ENCODE assay signal across 13 mouse cellular contexts in the genomic region with DNA sequence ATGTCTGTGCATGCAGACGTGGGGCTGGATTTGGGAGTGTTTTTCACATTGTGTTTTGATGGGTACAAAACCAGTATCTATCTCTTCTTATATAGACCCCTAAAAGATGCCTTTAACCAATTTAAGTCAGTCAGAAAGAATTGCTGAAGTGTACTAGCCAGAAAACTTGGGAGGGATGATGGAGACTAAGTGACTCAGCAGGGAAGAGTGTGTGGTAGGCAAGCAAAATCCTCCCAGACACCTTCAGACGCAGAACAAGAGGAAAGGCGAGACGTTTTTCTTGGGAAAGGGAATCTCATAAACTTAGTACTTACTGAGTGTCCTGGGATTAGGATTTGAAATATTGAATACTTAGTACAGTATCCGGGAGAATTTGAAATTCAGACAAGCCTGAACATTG.
"Had no signal": no experiment of that assay in that cellular context is flagged by ENCODE, and none has a peak within 500 bp of the region (broad histone marks: within the 10 kb centered on the region; RNA-seq: fewer than 3 reads in every experiment).

No protein-coding gene starts in this region.

- H3K27ac ChIP-seq: kidney, embryonic 15.5 days; left cerebral cortex, adult 2 months; limb, embryonic 10.5 days; liver, embryonic 12.5 days; lung, embryonic 15.5 days; midbrain, embryonic 10.5 days; neural tube, embryonic 12.5 days; stomach, embryonic 15.5 days had no signal

- H3K36me3 ChIP-seq: kidney, embryonic 15.5 days; limb, embryonic 10.5 days; liver, embryonic 12.5 days; lung, embryonic 15.5 days; midbrain, embryonic 10.5 days; neural tube, embryonic 12.5 days; stomach, embryonic 15.5 days had no signal

- H3K9me3 ChIP-seq: kidney, embryonic 15.5 days; limb, embryonic 10.5 days; liver, embryonic 12.5 days; lung, embryonic 15.5 days; midbrain, embryonic 10.5 days; stomach, embryonic 15.5 days had no signal

- DNase-seq: kidney, adult 2 months; kidney, postnatal 25 days; midbrain, embryonic 14.5 days; retina, postnatal 1 day; right cerebral cortex, postnatal 4 days had no signal

- H3K27me3 ChIP-seq: kidney, embryonic 15.5 days; liver, embryonic 12.5 days; lung, embryonic 15.5 days; neural tube, embryonic 12.5 days; stomach, embryonic 15.5 days had no signal

- H3K4me1 ChIP-seq: kidney, embryonic 15.5 days; limb, embryonic 10.5 days; liver, embryonic 12.5 days; lung, embryonic 15.5 days; midbrain, embryonic 10.5 days; neural tube, embryonic 12.5 days; stomach, embryonic 15.5 days had no signal

- H3K4me3 ChIP-seq: kidney, embryonic 15.5 days; left cerebral cortex, adult 2 months; limb, embryonic 10.5 days; liver, embryonic 12.5 days; lung, embryonic 15.5 days; midbrain, embryonic 10.5 days; neural tube, embryonic 12.5 days; stomach, embryonic 15.5 days had no signal
